Mouse (Mus musculus) bone marrow macrophage, adult 2 months (primary cell): ENCODE data around the gene Serpina1f.

Source experiments
- CTCF ChIP-seq: IDR thresholded peaks from 2 replicates; pipeline ENCODE4 v1.5.1; 2012; ENCODE audit warnings: low read depth, mild to moderate bottlenecking, low read length, moderate library complexity
- POLR2A ChIP-seq: IDR thresholded peaks from 2 replicates; pipeline ENCODE4 v1.6.1; 2012; ENCODE audit warnings: mild to moderate bottlenecking, low read depth, low read length, borderline replicate concordance

DNA sequence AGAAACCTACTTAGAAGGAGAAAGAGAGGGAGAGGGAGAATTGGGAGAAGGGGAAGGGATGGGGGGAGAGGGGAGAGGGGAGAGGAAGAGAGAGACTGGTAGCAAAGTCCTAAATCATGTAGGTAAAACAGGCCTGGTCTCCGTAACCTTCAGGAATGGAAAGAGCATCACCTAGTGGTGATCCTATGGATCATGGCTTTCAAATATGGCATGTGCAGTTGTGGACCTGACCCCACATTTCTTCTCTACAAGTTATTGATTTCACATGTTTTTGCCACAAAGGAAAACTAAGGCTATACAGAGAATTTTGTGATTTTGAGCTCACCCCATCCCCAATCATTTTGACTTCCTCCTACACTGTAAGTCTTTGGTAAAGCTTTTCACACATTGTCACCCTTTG is 15.1 kb upstream of the Serpina1f start:
- TF ChIP-seq POLR2A (no peak), CTCF (no peak)
